Mouse (Mus musculus) hematopoietic stem cell, adult 5-6 weeks (primary cell): ENCODE results near the gene Nav2. TPM values are rescaled to one million over a fixed set of nuclear protein-coding genes. Genes with fewer than 3 reads are reported as not detected.

Experiments
- ATAC-seq, 2 experiments: fragments of 125-278 bp in 1 of 2; replicated peaks in 1 of 2; 2 replicates each; pipeline ENCODE4 v1.8.0; 2016 to 2017; ENCODE audit warnings: inconsistent platforms in 2 of 2, mild to moderate bottlenecking in 2 of 2, moderate number of reproducible peaks in 2 of 2, low read depth in 1 of 2, moderate TSS enrichment in 1 of 2; ENCODE audit not compliant: low FRiP score in 2 of 2, poor library complexity in 2 of 2, severe bottlenecking in 2 of 2, insufficient read depth in 1 of 2, low TSS enrichment in 1 of 2
- total RNA-seq: library from RNA; stranded (forward); fragments of 172-1452, 232-1000 nt; gene quantifications from 2 replicates; pipeline ENCODE4 v1.2.3, GENCODE M21; 2017

The Nav2 gene
- total RNA-seq, 1 experiment from 2014 or later, result 7.4 TPM

DNA sequence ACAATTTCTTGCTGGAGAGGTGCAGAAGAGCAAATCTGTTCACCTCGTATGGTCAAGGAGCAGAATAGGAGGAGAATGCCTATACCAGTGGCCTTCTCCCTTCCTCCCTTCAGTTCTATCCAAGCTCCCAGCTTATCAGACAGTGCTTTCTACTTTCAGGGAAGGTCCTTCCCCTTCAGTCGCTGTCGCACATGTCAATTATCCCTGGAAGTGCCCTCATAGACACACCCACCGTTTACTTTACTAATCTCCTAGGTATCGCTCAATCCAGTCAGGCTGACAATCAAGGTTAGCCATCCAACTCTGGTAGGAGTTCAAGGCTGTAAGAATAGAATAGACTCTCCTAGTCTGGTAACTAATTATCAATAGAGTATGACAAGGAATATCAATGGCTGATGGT lies 277.5 kb downstream of the Nav2 start:
- ATAC-seq, result no peak

DNA sequence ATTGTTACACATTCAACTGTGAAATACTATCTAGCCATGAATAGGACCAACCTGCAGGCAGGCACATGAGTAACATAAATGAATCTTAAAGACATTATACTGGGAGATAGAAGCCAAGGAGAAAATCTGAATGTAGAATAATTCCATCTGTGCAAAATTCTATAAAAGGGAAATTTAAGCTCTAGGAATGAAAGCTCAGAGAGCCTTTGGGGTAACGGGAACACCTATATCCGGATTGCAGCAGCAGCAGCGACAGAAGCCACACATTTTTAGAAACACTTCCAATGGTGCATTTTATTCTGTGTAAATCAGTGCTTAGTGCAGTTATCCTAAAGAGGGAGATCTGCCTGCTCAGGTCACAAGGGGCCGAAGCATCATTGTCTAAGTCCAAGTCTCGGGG lies 280.8 kb downstream of the Nav2 start:
- ATAC-seq, result no peak

DNA sequence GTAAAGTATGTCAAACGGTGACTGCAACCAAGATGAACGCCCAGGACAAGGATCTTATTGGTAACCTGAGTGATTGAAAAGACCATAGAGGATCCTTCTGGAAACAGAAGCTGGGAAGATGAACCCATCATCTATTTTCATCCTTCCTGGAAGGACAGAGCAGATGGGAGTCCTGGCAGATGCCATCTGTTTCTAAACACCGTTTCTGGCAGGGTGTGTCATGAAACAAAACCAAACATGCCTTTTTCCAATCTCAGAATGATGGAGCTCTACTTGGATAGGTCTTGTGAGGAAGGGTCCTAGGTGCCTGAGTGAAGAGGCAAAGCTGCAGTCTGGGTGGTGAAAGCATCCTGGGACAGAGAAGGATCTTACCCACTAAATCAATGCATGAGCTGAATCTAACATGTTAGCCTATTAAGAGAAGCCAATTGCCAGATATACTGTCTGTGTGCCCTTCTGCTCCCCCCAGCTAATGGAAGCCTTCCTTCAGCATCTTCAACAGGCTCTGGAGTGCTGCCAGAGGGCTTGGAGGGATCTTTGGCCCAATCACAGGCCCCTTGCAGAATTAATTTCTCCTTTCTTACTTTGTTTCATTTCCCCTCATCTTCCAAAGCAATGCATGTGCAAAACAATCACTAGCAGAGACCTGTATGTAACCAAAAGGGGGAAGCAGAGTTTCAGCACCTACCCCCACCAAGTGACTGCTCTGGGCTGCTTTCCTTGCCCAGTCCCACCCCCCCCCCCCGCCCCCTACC lies 281.9 kb downstream of the Nav2 start:
- ATAC-seq, result no peak

DNA sequence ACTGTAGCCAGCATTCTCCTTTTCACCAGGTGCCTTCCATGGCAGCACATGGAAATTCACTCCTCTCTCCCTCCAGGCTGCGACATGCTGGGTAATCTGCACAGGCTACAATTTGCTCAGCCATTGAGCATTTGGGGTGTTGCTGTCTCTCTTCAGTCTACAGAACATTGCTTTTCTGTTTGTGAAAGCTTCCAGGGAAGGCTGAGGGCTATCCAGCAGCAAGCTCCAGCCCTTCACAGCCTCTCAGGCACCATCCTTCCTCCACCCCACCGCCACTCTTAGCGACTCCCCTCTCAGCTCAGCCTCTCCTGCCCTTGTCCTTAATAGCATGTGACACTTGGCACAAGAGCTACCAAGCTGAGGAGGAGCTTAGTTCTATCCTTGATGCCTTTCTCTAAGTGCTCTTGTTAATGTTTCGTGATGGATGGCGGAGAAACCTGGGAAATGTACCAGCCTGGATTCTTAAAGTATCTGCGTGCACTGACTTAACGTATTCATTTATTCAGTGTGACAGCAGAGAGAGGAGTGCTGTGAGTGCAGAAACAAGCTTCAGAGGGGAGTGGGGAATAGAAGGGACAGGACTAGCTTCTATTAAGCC lies 282.7 kb downstream of the Nav2 start:
- no peak for ATAC-seq

DNA sequence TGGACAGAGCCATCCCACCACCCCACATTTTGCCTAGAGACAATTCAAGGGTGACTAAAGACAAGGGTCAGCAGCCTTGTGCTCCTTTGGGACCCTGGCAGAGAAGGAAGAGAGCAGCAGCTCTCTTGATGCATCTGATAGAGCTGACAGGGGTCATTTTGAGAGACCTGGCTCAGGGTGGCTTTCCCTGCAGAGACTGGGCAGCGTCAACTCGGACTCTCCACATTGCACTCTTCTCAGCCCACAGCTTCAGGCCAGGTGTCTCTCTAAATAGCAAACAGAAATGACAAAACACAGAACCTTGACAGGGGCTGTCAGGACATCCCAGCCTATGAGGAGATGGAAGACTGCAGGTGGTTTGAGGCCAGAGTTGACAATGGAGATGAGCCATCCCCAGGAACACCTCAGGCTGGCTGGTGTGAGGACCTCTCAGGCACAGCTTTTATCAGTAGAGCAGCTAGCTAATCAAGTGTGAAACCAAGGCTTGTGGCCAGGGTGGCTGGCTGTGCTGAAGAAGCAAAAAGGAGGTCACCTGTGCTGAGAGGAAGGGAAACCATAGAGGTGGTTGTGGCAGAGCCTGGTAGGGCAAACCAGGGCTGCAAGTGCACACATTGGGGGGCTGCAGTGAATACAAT lies 283.7 kb downstream of the Nav2 start:
- no peak for ATAC-seq

DNA sequence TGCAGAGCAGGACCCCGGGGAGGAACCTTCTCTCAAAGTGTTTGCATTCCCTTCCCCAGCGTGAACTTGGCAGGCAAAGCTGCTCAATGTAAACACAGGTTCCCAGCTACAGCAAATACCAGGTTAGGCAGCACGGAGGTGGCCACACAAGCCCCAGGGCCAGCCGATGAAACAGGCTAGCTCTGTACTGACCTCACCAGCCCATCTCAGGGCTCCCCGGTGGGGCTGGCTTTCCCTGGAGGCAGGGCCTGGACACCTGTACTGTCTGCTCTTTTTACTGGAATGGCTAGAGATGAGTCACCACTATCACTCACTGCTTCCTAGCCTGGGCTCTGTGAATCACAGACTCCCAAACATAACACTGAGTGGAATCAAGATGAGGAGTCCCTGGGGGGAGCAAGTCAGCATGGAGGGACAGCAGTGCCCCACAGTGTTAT lies 287.2 kb downstream of the Nav2 start:
- ATAC-seq, result no peak

DNA sequence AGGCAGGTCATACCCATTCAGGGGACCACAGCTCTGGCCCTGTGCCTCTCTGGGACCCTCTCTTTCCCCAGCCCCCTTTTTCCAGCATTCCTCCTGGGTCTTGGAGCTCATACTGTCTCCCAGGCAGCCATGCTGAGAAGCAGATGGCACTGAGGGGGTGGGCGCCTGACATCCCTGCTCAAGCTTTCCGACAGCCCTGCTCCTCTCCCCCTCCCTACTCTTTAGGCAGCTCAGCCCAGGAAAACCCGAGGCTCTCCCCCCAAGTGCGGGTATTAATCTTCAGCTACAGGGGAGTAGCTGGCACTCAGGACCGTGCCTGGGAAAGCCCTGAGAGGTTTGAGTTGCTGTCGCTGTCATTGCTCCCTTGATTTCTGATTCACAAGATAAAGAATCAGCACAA lies 290.9 kb downstream of the Nav2 start:
- ATAC-seq, result no peak

DNA sequence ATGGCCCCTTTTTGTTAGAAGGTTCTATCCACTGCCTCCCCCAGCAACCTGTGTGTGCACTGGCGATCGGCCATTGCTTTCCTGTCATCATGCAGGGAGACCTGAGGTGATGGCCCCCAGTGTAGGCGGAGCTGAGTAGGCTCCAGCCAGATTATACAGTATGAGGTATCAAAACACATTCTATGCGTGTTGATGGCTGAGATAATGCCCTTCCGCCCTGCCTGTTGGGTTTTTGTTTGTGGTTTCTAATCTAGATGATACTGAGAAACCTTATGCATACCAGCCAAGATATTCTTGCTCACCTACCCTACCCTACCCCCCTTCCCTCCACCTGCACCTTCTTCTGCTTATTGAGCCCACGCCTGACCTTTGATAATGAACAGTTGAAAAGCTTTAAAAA lies 291.8 kb downstream of the Nav2 start:
- ATAC-seq, result no peak

DNA sequence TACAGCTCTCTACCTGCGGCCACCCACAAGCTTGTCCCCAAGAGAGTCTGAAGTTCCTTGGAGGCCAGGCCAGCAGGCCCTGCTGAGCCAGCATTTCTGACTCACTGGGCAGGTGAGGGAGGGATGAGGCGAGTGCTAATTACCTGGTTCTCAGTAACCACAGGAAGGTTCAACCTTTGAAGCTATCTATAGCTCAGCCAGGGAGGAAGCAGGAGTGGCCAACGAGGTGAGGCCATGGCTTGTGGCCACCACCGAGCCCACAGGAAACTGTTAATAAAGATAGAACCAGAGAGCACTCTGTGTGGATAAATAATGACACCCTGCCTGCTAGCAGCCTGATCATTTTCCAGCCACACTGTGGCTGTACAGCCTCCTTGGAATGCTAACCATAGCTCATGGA lies 294.5 kb downstream of the Nav2 start:
- peak; percentile 54 to 56; a peak in 3 of 4 replicates for ATAC-seq

DNA sequence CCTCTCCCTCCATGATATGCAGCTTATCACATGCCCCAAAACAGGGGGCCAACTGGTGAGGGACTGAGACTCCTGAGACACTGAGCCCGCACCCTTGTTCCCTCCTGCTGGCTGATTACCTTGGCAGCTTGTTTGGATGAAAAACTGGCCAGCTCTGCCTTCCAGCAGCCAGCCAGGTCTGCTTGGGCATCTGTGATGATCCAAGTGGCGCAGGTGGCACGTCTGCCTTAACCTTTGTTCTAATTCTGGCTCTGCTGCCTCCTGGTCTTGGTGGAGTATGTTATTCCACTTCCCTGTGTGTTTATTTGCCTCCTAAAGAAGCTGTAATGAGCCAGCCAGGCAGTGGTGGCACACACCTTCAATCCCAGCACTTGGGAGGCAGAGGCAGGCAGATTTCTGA lies 296.3 kb downstream of the Nav2 start:
- no peak for ATAC-seq

DNA sequence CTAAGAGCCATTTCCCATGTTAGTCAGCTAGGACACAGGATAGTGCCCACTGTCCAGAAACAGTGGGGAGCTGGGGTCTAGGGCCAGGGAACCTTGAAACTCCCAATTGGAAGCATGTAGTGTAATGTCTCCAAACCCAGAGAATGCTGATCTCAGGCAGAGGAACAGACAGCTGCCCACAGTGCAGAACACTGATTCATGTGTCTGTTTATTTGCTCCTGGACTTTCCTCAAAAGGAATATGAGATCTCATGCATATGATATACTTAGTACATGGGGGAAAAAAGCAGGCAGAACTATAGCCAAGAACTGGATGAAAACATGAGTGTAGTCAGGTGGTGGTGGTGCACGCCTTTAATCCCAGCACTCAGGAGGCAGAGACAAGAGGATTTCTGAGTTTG lies 297.0 kb downstream of the Nav2 start:
- ATAC-seq, result no peak

DNA sequence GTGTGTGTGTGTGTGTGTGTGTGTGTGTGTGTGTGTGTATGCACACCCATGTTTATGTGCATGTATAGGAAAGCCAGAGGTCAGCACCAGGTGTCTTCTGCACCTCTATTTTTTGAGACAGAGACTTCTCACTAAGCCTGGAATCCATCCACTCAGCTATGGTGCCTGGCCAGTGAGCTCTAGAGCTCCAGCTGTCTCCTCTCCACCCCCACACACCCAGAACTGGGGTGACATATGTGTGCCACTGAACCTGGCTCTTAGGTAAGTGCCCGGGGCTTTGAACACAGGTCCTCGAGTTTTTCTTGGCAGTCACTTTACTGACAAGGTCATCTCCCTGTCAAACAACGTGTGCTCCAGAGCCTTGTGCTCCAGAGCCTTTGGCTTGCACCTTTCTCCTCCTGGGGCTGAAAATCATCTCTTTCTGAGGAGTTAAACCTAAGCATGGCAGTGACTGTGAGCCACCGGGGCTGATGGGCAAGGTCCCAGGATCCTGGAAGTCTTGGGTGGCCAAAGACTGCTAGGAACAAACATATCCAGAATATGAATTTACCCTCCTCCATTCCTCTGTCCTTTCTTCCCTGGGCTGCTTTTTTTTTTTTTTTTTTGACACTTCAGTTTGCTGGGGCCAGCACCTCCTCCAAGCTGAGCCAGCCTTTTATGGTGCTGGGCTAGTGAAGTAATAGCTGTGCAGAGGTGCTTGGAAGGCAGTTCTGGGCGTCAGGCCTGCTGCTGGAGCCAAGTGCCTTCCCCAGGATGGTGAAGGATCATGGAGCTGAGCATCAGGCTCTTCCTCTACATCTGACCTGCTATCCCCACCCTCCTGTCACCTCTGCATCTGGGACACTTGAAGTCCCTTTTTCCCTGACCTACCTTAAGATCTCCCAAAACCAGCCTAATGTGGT lies 298.5 kb downstream of the Nav2 start:
- ATAC-seq, result no peak

DNA sequence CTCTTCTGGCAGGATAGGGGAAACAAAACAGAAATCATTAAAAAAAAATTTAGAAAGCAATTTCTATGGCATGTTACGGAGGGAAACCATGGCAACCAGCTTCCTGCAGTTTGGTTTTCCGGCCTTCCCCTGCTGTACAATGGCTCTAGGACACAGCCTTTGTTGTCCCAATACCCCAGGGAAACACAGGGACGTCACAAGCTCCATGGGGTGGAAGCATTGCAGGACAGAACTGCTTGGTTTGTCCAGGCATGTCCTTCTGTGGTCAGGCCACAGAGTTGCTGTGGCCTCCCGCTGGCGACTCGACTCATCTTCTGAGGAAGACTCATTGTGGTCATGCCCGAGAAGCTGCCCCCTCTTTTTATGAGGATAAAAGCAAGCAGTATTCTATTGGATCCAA lies 301.0 kb downstream of the Nav2 start:
- no peak for ATAC-seq

DNA sequence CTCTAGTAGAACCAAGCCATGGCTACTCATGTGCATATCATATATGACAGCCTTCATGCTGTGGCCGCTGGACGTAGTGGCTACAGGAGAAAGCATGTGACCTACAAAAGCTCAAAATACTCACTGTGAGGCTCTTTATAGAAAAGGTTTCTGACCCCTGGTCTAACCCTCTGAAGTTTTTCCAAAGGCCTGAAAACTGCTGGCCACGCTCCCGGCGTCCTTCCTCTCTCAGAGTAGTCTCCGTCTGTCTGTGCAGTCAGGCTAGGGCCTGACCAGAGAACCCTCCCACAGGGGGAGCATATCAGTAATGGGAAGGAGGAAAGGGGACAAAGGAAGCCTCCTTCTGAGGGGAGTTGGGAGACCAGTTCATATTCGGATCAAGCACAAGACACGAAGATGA lies 302.2 kb downstream of the Nav2 start:
- no peak for ATAC-seq

DNA sequence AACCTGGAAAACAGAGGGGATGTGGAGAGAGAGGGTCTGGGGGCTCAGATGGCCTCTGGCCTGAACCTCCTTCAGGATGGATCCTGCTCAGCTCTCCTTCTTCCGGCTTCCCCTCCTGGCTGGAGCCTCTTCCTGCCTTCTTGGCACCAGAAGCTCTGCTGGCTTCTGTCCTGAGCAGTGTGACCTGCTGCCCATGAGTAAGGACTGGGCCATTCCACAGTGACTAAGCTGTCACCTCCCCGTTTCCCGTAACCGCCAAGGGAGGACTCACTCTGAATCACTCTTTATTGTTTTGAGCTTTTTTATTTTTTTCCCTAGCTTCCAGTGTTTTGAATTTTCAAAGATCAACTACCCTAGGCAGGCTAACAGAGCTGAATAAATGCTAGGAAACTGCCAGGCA lies 304.5 kb downstream of the Nav2 start:
- ATAC-seq, result no peak

DNA sequence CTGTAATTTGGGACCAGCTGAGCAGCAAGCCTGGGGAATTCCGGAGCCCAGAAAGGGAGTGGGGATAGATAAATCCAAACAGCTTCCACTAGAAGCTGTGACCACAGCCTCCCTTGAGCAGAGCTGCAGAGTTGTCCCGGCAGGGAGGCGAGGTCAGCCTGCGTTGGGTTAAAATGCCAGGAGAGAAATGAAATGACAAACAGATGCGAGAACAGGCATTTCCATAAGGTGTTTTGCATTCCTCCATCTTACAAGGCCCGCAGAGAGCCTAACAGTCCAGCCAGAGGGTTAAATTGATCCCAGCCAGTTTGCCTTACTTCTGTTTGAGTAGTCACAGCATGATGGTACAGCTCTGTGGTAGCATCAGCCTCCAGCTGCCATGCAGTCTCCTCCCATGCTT lies 309.3 kb downstream of the Nav2 start:
- ATAC-seq, result no peak

DNA sequence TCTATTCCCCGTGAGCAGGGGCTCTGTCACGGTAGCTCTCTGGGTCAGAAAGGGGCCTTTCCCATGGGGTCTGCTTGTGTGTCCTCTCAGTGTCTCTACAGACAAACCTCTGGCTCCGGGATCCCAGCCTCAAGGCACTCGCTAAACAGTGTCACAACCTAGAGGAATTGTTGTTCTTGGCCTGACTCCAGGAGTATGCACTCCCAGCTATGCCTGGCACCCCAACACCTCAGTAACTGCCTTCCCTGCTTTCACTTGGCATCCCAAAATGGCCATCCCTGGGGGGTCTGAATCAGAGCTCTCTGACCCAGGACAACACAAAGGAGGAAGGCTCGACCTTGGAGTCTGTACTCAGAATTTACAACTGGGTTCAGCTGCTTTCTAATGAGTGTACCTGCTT lies 317.2 kb downstream of the Nav2 start:
- ATAC-seq, result no peak

DNA sequence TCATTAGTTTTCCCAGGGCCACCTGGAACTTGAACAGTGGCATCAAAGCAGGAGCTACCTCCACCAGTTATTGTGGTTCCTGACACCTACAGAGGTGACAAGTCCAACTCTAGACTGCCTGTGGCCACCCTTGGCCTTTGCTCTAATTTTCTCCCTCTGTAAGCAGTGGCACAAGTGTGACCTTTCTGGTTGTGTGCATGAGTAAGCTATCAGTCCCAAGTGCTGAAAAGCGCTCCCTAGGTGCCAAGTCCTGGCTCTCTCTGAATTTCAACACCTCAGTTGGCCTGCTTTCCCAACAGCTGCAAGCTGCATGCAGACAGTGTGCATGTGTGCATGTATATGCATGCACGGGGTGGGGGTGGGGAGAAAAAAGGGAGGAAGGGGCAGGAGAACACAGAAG lies 324.5 kb downstream of the Nav2 start:
- ATAC-seq, result no peak
